Mouse (Mus musculus) left cerebral cortex, postnatal 4 days (tissue): ENCODE measurements around the gene Synm. TPM values are rescaled to one million over a fixed set of nuclear protein-coding genes. Genes with fewer than 3 reads are reported as not detected.
A peak's percentile ranks its signal among the peaks of the same experiment; 100 is the strongest.

Experiments used
- DNase-seq: peaks from one replicate; pipeline ENCODE4 v3.0.0-alpha.2; 2022
- intact Hi-C: fragments of 180-260 bp; cut with DNase I; formaldehyde crosslinking; loops from one replicate; pipeline ENCODE4 v1.15.1; 2025
- total RNA-seq, 2 experiments: library from RNA; stranded (reverse); gene quantifications; 2 replicates each; pipeline ENCODE4 v1.2.3; 2021

The Synm gene
- total RNA-seq, 2 experiments from 2014 or later: 25.6 to 27.7 TPM

- DNase-seq: no peak
- intact Hi-C loops: no loop called here
Measured at GRCm38 (mm10) chr7:67754606-67755005, 4.9 kb downstream of the Synm start.

DNA sequence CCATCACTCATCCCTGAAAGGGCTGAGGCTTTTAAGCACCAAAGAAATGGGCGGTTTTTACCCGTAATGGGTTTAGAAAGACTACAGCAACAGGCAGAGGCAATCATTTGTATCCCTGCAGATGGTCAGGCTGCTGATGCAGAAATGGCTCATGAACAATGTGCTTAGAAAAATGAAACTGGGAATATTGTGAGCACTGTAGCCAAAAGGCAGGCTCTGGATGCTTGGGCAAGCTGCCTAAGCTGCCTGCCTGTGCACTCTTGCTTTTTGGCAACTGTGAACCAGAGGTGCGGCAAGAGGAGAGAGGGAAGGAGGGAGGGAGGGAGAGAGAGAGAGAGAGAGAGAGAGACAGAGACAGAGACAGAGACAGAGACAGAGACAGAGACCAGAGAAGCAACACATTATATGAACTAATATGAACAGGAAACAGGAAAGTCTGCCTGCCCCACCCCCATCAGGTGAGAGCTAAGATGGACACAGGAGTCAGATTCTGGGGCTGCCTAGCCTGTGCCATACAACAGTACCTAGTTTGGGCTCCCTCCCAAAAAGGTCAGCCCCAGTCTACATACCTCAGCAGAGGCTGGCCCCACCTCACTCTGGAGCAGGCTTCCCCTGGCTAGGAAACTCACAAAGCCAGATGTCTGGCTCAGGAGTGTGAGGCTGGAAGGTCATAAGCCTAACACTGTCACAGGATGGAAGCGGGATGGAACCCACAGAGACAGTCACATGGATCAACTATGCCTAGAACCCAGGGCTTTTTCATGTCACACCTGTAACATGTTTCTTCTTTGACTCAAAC is 9.9 kb downstream of the Synm start:
- no peak for DNase-seq
- intact Hi-C loops: no loop called here

GRCm38 (mm10) chr7:67747731-67748305 is 11.7 kb downstream of the Synm start:
- no peak for DNase-seq
- intact Hi-C loops: no loop called here

GRCm38 (mm10) chr7:67741706-67742105 is 17.8 kb downstream of the Synm start:
- no peak for DNase-seq
- intact Hi-C loops: no loop called here

DNA sequence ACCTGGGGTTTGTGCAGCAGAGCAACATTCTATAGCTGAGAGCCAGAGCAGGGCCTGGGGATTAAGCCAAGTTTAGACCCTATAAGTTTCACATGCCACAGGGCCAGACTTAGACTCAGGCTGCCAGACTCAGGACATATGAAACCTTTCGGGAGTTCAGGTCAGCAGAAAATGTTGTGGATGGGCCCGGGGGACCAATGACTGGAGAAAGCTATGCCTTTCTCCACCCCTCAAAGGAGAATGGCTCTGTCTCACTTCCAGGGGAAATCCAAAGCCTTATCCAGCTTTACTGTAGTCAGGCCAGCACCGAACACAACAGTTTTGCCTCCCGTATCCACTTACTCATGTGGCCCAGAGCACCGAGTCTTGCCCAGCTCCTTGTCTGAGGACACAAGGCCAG is 18.7 kb downstream of the Synm start:
- no peak for DNase-seq
- intact Hi-C loops: no loop called here

DNA sequence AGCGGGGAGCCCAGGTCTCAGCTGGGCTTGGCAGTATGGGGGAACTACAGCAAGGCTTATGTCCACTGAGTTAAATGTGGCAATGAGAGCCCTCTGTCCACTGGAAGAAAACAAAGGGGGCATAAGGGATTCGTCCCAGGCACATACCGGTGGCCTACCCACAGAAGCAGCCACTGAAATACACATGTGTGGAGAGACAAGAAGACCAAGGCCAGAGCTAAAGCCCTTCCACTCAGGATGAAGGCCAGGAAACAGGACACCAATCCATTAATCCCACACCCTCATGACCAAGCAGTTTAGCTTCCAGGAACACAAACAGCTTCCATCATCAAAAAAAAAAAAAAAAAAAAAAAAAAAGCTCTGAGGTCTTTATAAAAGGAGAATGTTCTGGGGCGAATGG is 19.2 kb downstream of the Synm start:
- no peak for DNase-seq
- intact Hi-C loops: no loop called here

DNA sequence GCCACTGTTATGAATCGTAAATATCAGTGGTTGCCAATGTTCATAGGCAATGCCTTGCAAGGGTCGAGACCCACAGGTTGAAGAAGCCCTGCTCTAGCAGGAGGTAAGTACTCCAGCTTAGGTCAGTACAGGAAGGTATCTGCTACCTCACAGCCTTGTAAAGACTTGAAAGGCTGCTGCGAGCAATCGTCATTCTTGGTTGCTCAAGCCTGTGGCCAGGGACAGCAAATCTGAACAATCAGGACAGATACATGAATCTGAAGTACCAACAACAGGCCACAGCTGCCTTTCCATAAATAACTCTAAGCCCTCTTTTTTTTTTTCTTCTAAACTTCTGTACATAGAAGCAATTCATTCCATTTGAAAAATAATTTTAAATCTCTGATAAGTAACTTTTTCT is 27.3 kb downstream of the Synm start:
- intact Hi-C loops: no loop called here
- no peak for DNase-seq

DNA sequence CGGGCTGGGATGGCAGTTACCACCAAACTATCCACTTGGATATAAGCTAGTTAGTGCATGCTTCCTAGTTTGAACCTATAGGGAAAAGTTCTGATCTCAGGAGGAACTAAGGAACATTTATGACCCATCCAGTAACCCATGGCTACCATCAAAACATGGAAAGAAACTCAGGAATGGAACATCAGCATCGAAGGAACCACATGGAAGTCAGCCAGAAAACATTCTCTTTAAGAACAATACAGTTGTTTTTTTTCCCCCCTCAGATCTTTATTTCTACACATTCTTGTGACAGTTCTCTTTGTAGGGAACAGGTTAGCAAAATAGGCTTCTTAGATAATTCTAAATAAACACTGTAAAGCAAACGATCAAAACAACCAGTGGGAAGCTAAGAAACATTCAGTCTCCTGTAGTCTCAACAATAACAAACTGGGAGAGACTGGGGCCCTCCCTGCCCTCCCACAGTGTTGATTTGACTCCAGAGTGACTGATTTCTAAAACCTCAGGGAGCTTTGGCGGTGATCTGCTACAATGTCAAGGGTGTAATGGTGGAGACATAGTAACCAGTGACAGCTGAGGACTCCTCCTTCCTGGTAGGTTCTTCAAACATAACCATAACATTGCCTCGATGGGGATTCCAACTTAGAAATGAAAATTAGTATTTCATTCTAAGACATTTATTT is 29.0 kb downstream of the Synm start:
- DNase-seq: no peak
- intact Hi-C loops: no loop called here

GRCm38 (mm10) chr7:67728809-67729208 is 30.7 kb downstream of the Synm start:
- DNase-seq: no peak
- intact Hi-C loops: no loop called here

- DNase-seq: no peak
- intact Hi-C loops: no loop called here
Measured at GRCm38 (mm10) chr7:67728203-67728602, 31.3 kb downstream of the Synm start.

GRCm38 (mm10) chr7:67725016-67725415 is 34.5 kb downstream of the Synm start:
- no peak for DNase-seq
- intact Hi-C loops: no loop called here

- no peak for DNase-seq
- intact Hi-C loops: no loop called here
Measured at GRCm38 (mm10) chr7:67724536-67724935, 35.0 kb downstream of the Synm start.

GRCm38 (mm10) chr7:67722163-67722562 is 37.4 kb downstream of the Synm start:
- intact Hi-C loops: no loop called here
- no peak for DNase-seq

- DNase-seq: no peak
- intact Hi-C loops: no loop called here
Measured at GRCm38 (mm10) chr7:67718804-67719203, 40.7 kb downstream of the Synm start.

GRCm38 (mm10) chr7:67717520-67717919 is 42.0 kb downstream of the Synm start:
- intact Hi-C loops: no loop called here
- DNase-seq: no peak

- DNase-seq: no peak
Measured at GRCm38 (mm10) chr7:67716925-67717324, 42.6 kb downstream of the Synm start.

GRCm38 (mm10) chr7:67716213-67716878 is 43.2 kb downstream of the Synm start:
- no peak for DNase-seq
- intact Hi-C loops: no loop called here

More at GRCm38 (mm10) chr7:67716925-67717324, 42.6 kb downstream of the Synm start:
- intact Hi-C loops: no loop called here

- intact Hi-C loops: no loop called here
- DNase-seq: no peak
Measured at GRCm38 (mm10) chr7:67715176-67715575, 44.4 kb downstream of the Synm start.

- peak; percentile 78 for DNase-seq
- intact Hi-C loops: no loop called here
Measured at GRCm38 (mm10) chr7:67713820-67714510, 45.6 kb downstream of the Synm start.

- DNase-seq: no peak
- intact Hi-C loops: no loop called here
Measured at GRCm38 (mm10) chr7:67710216-67710615, 49.3 kb downstream of the Synm start.

DNA sequence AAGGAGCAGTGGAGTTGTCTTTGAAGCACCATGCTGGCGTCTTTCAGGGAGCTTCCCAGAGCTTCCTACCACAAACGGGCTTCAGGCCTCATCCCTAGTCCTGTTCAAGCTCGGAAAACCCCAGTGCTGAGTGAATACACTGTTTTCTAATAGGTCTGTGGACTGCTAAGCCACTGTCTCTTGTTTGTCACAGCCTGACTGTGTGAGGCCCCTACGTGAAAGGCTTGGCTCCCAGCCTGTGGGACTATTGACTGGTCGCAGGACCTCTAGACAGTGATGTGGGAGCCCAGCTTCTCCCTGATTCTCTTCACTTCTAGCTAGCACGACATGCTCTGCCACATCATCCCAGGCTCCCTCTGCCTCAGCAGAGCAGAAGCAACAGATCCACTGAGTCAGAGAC is 51.4 kb downstream of the Synm start:
- intact Hi-C loops: no loop called here
- DNase-seq: no peak
